Mouse (Mus musculus): Measurements from ENCODE around the gene Fkbp6.

The Fkbp6 gene

GRCm38 (mm10) chr5:135352995-135353394 is 3.2 kb upstream of the Fkbp6 start, which contains the start of gene Trim50:
Trim50 (plus strand) TSS chr5:135353295.
- DNase-seq (ENCODE audit: low read depth, low spot score) = no peak

DNA sequence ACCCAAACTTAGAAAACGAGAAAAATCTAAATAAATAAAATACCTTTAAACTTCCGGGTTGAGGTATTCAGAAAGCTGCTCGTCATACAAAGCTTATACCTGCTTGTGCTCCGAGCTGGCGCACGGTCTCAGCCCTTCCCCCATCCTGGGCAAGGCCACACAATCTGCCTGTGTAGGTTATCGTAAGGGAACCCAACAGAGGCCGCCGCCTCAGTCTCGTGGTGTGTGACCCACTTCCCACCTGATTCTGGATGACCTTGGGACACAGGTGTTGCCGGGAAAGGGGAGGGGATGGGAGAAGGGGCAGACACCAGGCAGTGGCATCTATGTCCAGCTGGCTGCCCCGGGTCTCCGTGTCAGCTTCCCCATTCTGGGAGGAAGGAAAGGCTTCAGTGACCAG is 1.8 kb upstream of the Fkbp6 start:
- no peak for DNase-seq (ENCODE audit: low read depth, low spot score)

GRCm38 (mm10) chr5:135347511-135348011 is 2.3 kb downstream of the Fkbp6 start:
- DNase-seq (ENCODE audit: low read depth, low spot score) = no peak

GRCm38 (mm10) chr5:135346430-135346829 is 3.4 kb downstream of the Fkbp6 start:
- no peak for DNase-seq (ENCODE audit: low read depth, low spot score)

GRCm38 (mm10) chr5:135345989-135346388 is 3.9 kb downstream of the Fkbp6 start:
- no peak for DNase-seq (ENCODE audit: low read depth, low spot score)

- no peak for DNase-seq (ENCODE audit: low read depth, low spot score)
Observed at GRCm38 (mm10) chr5:135337575-135337974, 12.3 kb downstream of the Fkbp6 start.

DNA sequence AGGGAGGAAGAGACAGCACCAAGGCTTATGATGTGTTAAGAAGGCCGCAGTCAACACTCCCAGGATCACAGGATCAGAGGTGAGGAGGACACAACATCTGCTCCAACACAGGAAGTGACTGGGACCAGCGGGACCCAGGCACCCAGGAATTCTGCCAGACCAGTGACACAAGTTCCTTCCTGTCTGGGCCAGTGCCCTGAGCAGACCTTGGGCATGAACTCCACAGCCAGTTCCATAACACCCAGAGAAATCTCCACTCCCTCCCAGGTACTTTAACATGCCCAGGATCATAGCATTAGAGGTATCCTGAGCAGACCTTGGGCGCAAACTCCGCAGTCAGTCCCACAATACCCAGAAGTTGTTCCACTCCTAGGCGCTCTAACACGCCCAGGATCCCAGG is 18.7 kb downstream of the Fkbp6 start:
- DNase-seq (ENCODE audit: low read depth, low spot score) = no peak

DNA sequence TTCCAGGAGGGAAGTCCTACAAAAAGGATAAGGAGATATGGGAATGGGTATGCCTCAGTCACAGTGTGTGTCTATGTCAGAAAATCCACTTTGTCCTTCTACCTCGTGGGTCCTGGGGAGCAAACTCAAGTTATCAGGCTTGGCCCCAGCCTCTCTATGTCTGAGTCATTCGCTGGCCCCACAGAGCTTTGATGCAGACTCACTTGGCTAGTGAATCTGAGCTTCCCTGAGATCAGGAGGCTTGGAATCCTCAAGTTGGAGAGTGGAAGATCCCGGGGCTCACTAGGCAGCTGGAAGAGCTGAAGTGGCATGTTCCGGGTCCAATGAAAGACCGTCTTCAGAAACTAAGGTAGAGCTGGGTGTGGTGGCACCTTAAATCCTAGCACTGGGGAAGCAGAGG is 19.6 kb downstream of the Fkbp6 start:
- DNase-seq (ENCODE audit: low read depth, low spot score) = no peak

GRCm38 (mm10) chr5:135329471-135329870 is 20.4 kb downstream of the Fkbp6 start:
- DNase-seq (ENCODE audit: low read depth, low spot score) = no peak

DNA sequence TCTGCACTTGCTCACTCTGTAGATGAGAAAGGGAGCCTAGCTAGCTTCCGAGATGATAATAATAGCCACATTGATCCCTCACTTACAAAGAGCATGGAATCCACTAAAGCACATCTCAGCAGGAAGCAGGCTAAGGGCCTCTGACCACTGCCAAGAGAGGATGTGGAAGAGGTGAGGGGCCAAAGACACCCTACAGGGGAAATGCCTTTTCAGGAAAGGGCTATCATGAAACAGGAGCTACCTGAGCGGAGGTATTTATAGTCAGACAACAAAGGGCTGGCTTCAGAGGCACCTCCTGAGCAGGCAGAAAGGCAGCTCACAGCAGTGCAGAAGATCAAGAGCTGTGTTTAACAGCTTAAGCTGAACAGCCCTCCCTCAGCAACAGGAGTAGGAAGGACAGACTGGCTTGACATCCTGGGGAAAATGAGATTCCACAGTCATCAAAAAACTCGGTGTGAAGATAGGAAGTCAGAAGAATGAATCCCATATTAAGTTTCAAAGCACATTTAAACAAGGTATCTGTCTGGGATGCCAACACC is 23.7 kb downstream of the Fkbp6 start:
- no peak for DNase-seq (ENCODE audit: low read depth, low spot score)

- DNase-seq (ENCODE audit: low read depth, low spot score) = no peak
Observed at GRCm38 (mm10) chr5:135322197-135322596, 27.6 kb downstream of the Fkbp6 start.

DNA sequence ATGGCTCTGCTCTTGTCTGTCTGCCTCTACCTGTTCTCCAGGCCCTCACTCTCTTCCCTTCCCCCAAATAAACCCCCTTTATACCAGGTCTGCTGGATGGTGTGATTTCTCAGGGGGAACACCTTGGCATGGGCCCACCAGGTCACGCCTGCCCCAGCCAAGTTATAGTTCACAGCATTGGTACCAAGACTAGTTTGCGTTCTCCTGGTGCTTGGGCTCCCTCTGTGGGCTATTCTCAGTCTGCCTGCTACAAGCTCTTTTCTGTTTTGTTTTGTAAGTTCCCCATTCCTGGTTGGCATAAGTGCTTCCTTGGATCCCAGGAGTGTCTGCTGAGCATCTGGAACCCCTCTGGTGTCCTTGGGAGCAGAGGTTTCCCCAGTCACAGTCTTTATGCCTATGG is 30.0 kb downstream of the Fkbp6 start:
- no peak for DNase-seq (ENCODE audit: low read depth, low spot score)

DNA sequence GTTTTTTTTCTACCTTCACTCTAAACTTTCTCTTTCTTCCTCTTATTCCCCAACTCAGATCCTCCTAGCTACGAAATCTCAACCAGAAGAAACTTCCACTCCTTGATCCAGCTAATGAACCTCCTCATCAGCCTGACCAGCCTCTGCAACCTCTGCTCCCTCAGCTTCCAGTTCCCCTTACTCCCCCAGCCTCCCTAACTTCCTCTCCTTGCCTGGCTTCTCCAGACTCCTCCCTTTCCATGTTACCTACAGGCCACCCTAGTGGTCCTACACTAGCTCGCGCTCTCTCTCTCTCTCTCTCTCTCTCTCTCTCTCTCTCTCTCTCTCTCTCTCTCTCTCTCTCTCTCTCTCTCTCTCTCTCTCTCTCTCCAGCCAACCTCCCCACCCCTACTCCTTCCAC is 33.7 kb downstream of the Fkbp6 start:
- DNase-seq (ENCODE audit: low read depth, low spot score) = no peak

- DNase-seq (ENCODE audit: low read depth, low spot score) = no peak
Observed at GRCm38 (mm10) chr5:135306321-135306965, 43.4 kb downstream of the Fkbp6 start.

GRCm38 (mm10) chr5:135302454-135302853 is 47.4 kb downstream of the Fkbp6 start:
- no peak for DNase-seq (ENCODE audit: low read depth, low spot score)

DNA sequence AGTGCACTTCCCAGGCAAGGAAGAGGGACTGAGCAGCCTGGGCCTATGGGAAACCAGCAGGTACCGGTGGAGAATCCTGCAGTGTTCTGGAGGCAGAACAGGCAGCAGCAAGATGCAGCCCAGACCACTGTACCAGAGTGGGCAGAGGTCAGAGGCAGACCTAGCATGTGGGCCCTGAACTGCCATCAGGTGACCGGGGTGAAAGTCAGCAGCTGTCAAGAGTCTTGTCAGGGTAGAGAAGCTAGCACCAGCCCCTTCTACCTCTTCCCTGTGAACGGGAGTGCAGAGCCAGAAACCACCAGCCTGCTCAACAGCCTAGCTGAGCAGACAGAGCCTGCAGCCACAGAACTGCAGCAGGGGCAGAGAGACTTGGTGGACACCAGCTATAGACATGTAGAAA is 47.9 kb downstream of the Fkbp6 start:
- DNase-seq (ENCODE audit: low read depth, low spot score) = no peak

GRCm38 (mm10) chr5:135292001-135292400 is 57.8 kb downstream of the Fkbp6 start:
- no peak for DNase-seq (ENCODE audit: low read depth, low spot score)

- DNase-seq (ENCODE audit: low read depth, low spot score) = no peak
Observed at GRCm38 (mm10) chr5:135291193-135291592, 58.7 kb downstream of the Fkbp6 start.

DNA sequence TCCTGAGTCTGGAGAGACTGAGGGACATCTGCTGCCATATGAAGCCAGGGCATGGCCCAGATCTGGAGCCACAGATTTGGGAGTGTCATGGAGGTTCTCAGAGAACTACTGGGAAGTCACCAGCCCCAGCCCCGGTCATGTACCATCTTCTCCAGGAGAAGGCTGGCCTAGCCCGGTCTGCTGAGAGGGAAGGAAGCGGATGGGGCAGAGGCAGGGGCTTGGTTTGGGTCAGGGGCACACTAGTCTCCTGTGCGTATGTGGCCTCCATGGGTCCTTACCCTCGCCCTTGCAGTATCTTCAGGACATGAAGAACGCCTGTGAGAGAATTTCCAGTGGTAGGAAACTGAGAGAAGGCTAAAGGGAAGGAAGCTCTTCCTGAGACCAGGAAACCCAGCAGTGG is 59.1 kb downstream of the Fkbp6 start:
- no peak for DNase-seq (ENCODE audit: low read depth, low spot score)

DNA sequence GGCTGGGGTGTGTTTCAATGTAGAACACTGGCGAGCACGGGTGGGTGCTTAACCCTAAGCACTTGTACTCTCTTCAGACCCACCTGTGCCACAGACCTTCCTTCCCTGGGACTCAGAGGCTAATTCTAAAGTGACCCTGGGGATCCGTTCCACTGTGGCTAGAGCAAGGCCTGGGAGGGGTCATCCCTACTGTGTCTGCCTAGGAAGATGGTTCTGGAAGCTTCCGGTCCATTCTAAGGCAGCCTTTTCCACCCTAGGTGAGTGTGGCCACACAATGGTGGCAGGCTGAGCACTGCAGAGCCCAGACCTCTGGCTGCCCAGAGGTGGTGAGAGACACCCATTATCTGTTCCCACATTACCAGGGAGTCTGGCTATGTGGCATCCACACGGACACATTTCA is 62.9 kb downstream of the Fkbp6 start:
- no peak for DNase-seq (ENCODE audit: low read depth, low spot score)

- peak; percentile 41 for DNase-seq (ENCODE audit: low read depth, low spot score)
Observed at GRCm38 (mm10) chr5:135286185-135286584, 63.7 kb downstream of the Fkbp6 start.

- DNase-seq (ENCODE audit: low read depth, low spot score) = no peak
Observed at GRCm38 (mm10) chr5:135285211-135285610, 64.6 kb downstream of the Fkbp6 start.

DNA sequence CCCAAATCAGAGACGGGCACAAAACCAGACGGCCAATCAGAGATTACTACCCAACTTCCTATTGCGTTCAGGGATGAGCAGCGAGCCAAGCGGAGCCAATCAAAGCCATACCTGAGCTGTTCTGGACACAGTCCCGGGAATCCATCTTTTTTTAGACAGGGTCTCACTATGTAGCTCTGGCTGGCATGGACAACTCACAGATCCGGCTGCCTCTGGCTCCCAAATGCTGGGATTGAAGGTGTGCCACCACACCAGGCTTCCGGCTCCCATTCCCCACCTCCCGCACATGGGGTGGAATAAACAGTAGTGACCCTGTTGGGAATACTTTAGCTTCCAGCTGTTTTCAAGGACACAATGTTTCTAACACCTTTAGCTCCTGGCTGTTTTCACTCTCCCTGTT is 69.6 kb downstream of the Fkbp6 start:
- DNase-seq (ENCODE audit: low read depth, low spot score) = no peak

- no peak for DNase-seq (ENCODE audit: low read depth, low spot score)
Observed at GRCm38 (mm10) chr5:135276597-135276996, 73.2 kb downstream of the Fkbp6 start.
